Mouse (Mus musculus): Measurements from ENCODE around the gene Rpa3. TPM values are rescaled to one million over a fixed set of nuclear protein-coding genes. Genes with fewer than 3 reads are reported as not detected.

The Rpa3 gene
- polyA plus RNA-seq (2015; fragmentation: Nextera tagmentation; extraction: Ambion mirVana) = 81.4 and 104 TPM in 2 replicates

- under 1% methylated on average over 64 of the region's 64 CpGs for WGBS
- Histone ChIP-seq H3K4me3 (ENCODE audit: low read length) (peak within 1 kb of the TSS; percentile 82), H3K36me3 (ENCODE audit: control insufficient read depth, insufficient read depth) (no peaks in the 10 kb centered on the region; the same call in 1 of the 2 replicates)
Measured at GRCm38 (mm10) chr6:8259004-8259666, at the start of gene Rpa3, which contains the start of the genes Umad1 and Gm45062. TSS of gene Rpa3 (minus strand) at chr6:8259173. TSS of gene Umad1 (plus strand) at chr6:8259288. TSS of gene Gm45062 (plus strand) at chr6:8259450.

DNA sequence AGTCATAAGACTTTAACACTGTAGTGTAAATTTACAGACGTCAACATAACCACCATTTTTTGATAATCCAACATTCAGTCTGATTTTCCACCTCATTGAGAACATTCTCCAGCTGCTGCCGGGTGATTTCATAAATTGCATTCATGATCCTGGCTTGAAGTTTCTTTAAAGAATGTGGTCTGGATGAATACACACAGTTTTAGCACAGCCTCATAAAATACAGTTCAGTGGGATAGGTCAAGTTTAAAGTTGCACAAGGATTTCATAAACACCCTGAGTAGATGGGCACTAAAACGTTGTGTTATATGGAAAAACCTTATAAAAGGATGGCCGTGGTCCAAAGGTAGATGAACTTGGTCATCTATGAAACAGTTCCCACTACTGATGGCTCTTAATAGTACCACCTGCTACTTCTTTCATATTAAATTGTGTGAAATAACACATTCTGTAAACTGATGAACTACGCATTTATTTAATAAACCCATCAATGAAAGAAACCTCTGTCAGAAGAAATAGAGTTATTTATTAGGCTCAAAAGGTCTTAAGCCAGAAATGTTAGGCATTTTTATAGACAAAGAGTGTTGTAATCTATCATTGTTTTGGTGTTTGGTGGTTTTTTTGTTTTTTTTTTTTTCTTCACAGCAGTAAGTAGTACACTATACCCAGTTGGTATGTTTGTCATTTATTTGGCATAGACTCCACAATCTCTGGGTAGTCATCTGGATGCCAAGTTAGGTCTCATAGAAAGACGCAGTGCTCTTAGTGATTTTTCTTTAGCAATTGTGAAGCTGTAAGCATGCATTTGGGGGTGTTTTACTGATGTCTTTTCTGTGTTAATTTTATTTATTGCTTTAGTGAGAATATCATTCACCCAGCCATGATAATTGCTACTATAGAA is 49.2 kb upstream of the Rpa3 start:
- no peak overlapping the region for H3K4me3 ChIP-seq (ENCODE audit: low read length)
- H3K4me2 ChIP-seq (ENCODE audit: low read depth, low read length) = no peak overlapping the region
- no peak overlapping the region for H3K27ac ChIP-seq (ENCODE audit: low read length)
- H3K27me3 ChIP-seq (ENCODE audit: control insufficient read depth, insufficient read depth, low read length) = no peaks in the 10 kb centered on the region
- WGBS = 82% methylated on average over 6 of the region's 6 CpGs
- no peak overlapping the region for H3K9ac ChIP-seq (ENCODE audit: low read length)
- no peaks in the 10 kb centered on the region for H3K4me1 ChIP-seq (ENCODE audit: control insufficient read depth, insufficient read depth, low read length)
- no peaks in the 10 kb centered on the region for H3K9me3 ChIP-seq (replicated peaks; ENCODE audit: control insufficient read depth, low read length)
- ATAC-seq (replicated peaks; ENCODE audit: extremely low read depth, insufficient read depth, low FRiP score) = no peak
- no peaks in the 10 kb centered on the region for H3K36me3 ChIP-seq (ENCODE audit: control insufficient read depth, insufficient read depth)

More at GRCm38 (mm10) chr6:8259004-8259666, at the start of gene Rpa3, which contains the start of the genes Umad1 and Gm45062:
- peaks cover 9% of the 10 kb centered on the region; the same call in 1 of the 2 replicates for H3K4me1 ChIP-seq (ENCODE audit: control insufficient read depth, insufficient read depth, low read length)
- H3K9ac ChIP-seq (ENCODE audit: low read length) = peak within 1 kb of the TSS; percentile 82
- no peaks in the 10 kb centered on the region for H3K9me3 ChIP-seq (replicated peaks; ENCODE audit: control insufficient read depth, low read length)
- ATAC-seq (replicated peaks; ENCODE audit: extremely low read depth, insufficient read depth, low FRiP score) = peak; percentile 100
- peak within 1 kb of the TSS; percentile 77 for H3K4me2 ChIP-seq (ENCODE audit: low read depth, low read length)
- H3K27ac ChIP-seq (ENCODE audit: low read length) = peak within 1 kb of the TSS; percentile 74
- H3K27me3 ChIP-seq (ENCODE audit: control insufficient read depth, insufficient read depth, low read length) = no peaks in the 10 kb centered on the region

GRCm38 (mm10) chr6:8299066-8299863 is 40.3 kb upstream of the Rpa3 start:
- Histone ChIP-seq H3K4me3 (ENCODE audit: low read length) (no peak overlapping the region), H3K36me3 (ENCODE audit: control insufficient read depth, insufficient read depth) (no peaks in the 10 kb centered on the region), H3K27me3 (ENCODE audit: control insufficient read depth, insufficient read depth, low read length) (no peaks in the 10 kb centered on the region), H3K4me2 (ENCODE audit: low read depth, low read length) (no peak overlapping the region), H3K27ac (ENCODE audit: low read length) (no peak overlapping the region), H3K9me3 (replicated peaks; ENCODE audit: control insufficient read depth, low read length) (no peaks in the 10 kb centered on the region), H3K4me1 (ENCODE audit: control insufficient read depth, insufficient read depth, low read length) (no peaks in the 10 kb centered on the region), H3K9ac (ENCODE audit: low read length) (no peak overlapping the region)
- 87% methylated on average over 6 of the region's 6 CpGs for WGBS
- no peak for ATAC-seq (replicated peaks; ENCODE audit: extremely low read depth, insufficient read depth, low FRiP score)

DNA sequence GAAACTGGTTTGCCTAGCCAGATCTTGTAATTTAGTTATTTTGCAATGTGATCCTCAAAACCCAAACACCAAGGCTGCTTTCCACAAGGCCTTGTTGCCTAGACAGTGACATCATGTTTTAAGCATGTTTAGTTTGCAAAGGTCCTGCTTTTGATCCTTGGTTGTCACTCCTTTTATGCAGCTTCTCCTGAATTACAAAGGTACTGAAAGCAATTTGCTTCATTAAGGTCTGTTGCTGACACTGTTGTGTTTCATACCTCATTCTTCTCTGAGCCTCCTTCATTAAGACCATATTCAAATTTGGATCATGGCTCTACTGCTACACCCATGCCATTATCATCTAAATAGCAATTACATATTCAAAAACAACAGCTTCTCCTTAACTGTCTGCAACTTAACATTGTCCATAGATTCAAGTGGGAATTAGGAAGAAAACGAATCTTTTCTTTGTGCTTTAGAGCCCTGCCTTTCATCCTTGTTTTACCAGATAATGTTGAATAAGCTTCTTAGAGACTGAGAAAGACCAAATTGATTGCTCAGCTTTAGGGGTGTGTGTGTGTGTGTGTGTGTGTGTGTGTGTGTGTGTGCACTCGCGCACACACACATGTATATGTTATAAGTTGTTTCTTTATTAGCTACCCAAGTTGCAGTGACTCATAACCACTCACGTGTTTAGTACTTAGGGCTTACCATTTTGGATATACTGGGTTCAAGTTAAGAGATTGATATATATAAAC is 35.2 kb upstream of the Rpa3 start:
- Histone ChIP-seq H3K4me2 (ENCODE audit: low read depth, low read length) (no peak overlapping the region), H3K4me3 (ENCODE audit: low read length) (no peak overlapping the region), H3K9ac (ENCODE audit: low read length) (no peak overlapping the region), H3K9me3 (replicated peaks; ENCODE audit: control insufficient read depth, low read length) (no peaks in the 10 kb centered on the region), H3K27ac (ENCODE audit: low read length) (no peak overlapping the region), H3K4me1 (ENCODE audit: control insufficient read depth, insufficient read depth, low read length) (no peaks in the 10 kb centered on the region), H3K27me3 (ENCODE audit: control insufficient read depth, insufficient read depth, low read length) (no peaks in the 10 kb centered on the region), H3K36me3 (ENCODE audit: control insufficient read depth, insufficient read depth) (no peaks in the 10 kb centered on the region)
- ATAC-seq (replicated peaks; ENCODE audit: extremely low read depth, insufficient read depth, low FRiP score) = no peak
- 86% methylated on average over 4 of the region's 4 CpGs for WGBS

- H3K4me1 ChIP-seq (ENCODE audit: control insufficient read depth, insufficient read depth, low read length) = no peaks in the 10 kb centered on the region
Measured at GRCm38 (mm10) chr6:8288755-8289580, 30.0 kb upstream of the Rpa3 start.

DNA sequence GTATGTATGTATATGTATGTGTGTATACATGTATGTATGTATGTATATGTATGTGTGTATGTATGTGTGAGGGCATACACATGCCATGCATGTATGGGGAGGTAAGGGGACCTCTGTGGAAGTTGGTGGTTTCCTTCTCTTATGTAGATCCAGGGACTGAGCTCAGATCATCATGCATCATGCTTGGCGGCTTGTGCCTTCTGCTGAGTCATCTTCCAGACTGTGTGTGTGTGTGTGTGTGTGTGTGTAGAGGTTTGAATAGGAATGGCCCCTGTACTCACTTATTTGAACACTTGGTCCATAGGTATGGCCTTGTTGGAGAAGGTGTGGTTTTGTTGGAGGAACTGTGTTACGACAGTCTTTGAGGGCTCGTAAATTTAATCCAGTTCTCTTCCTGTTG is 27.2 kb upstream of the Rpa3 start:
- no peak overlapping the region for H3K4me3 ChIP-seq (ENCODE audit: low read length)
- H3K9ac ChIP-seq (ENCODE audit: low read length) = no peak overlapping the region
- no peak overlapping the region for H3K4me2 ChIP-seq (ENCODE audit: low read depth, low read length)
- no peaks in the 10 kb centered on the region for H3K4me1 ChIP-seq (ENCODE audit: control insufficient read depth, insufficient read depth, low read length)
- no peaks in the 10 kb centered on the region for H3K27me3 ChIP-seq (ENCODE audit: control insufficient read depth, insufficient read depth, low read length)
- WGBS = 99% methylated on average over 3 of the region's 3 CpGs
- H3K9me3 ChIP-seq (replicated peaks; ENCODE audit: control insufficient read depth, low read length) = no peaks in the 10 kb centered on the region
- no peaks in the 10 kb centered on the region for H3K36me3 ChIP-seq (ENCODE audit: control insufficient read depth, insufficient read depth)
- ATAC-seq (replicated peaks; ENCODE audit: extremely low read depth, insufficient read depth, low FRiP score) = no peak
- H3K27ac ChIP-seq (ENCODE audit: low read length) = no peak overlapping the region

More at GRCm38 (mm10) chr6:8288755-8289580, 30.0 kb upstream of the Rpa3 start:
- ATAC-seq (replicated peaks; ENCODE audit: extremely low read depth, insufficient read depth, low FRiP score) = no peak
- no peaks in the 10 kb centered on the region for H3K9me3 ChIP-seq (replicated peaks; ENCODE audit: control insufficient read depth, low read length)
- H3K4me3 ChIP-seq (ENCODE audit: low read length) = no peak overlapping the region
- H3K36me3 ChIP-seq (ENCODE audit: control insufficient read depth, insufficient read depth) = no peaks in the 10 kb centered on the region
- H3K27me3 ChIP-seq (ENCODE audit: control insufficient read depth, insufficient read depth, low read length) = no peaks in the 10 kb centered on the region
- WGBS = 86% methylated on average over 4 of the region's 4 CpGs
- no peak overlapping the region for H3K27ac ChIP-seq (ENCODE audit: low read length)
- H3K4me2 ChIP-seq (ENCODE audit: low read depth, low read length) = no peak overlapping the region
- no peak overlapping the region for H3K9ac ChIP-seq (ENCODE audit: low read length)

- Histone ChIP-seq H3K9me3 (replicated peaks; ENCODE audit: control insufficient read depth, low read length) (no peaks in the 10 kb centered on the region), H3K4me3 (ENCODE audit: low read length) (no peak overlapping the region), H3K27ac (ENCODE audit: low read length) (no peak overlapping the region), H3K4me1 (ENCODE audit: control insufficient read depth, insufficient read depth, low read length) (no peaks in the 10 kb centered on the region), H3K4me2 (ENCODE audit: low read depth, low read length) (no peak overlapping the region), H3K36me3 (ENCODE audit: control insufficient read depth, insufficient read depth) (no peaks in the 10 kb centered on the region), H3K27me3 (ENCODE audit: control insufficient read depth, insufficient read depth, low read length) (no peaks in the 10 kb centered on the region), H3K9ac (ENCODE audit: low read length) (no peak overlapping the region)
- ATAC-seq (replicated peaks; ENCODE audit: extremely low read depth, insufficient read depth, low FRiP score) = no peak
- 60% methylated on average over 3 of the region's 3 CpGs for WGBS
Measured at GRCm38 (mm10) chr6:8285401-8285960, 26.5 kb upstream of the Rpa3 start.
